Mouse (Mus musculus) heart, postnatal 36 days (tissue): ENCODE measurements at regions not wholly inside any gene's neighbourhood (a gene's known extent, or its start where the extent isn't known, plus 50 kb on each side); places are given as distances from the start of the nearest gene placed in this dataset.

Experiments
- DNase-seq, 2 experiments: peaks; one replicate each; pipeline ENCODE4 v3.0.0; 2021 to 2022
- intact Hi-C: fragments of 180-260 bp; cut with DNase I; formaldehyde crosslinking; loops from one replicate; pipeline ENCODE4 v1.15.1; 2025

GRCm38 (mm10) chr10:19412926-19413325 is 56.6 kb downstream of the Olig3 start:
- DNase-seq = no peak
- intact Hi-C loops = no loop called here

GRCm38 (mm10) chr10:19413935-19414334 is 57.6 kb downstream of the Olig3 start:
- DNase-seq = no peak
- intact Hi-C loops = no loop called here

GRCm38 (mm10) chr10:19414834-19415233 is 58.5 kb downstream of the Olig3 start:
- intact Hi-C loops = no loop called here
- no peak for DNase-seq

- intact Hi-C loops = no loop called here
- DNase-seq = no peak
Measured at GRCm38 (mm10) chr10:19424030-19424429, 67.7 kb downstream of the Olig3 start.

GRCm38 (mm10) chr10:19424961-19425360 is 68.6 kb downstream of the Olig3 start:
- no peak for DNase-seq
- intact Hi-C loops = no loop called here

GRCm38 (mm10) chr10:19426835-19427234 is 70.5 kb downstream of the Olig3 start:
- no peak for DNase-seq
- intact Hi-C loops = no loop called here

GRCm38 (mm10) chr10:19432515-19432914 is 76.2 kb downstream of the Olig3 start:
- DNase-seq = no peak
- intact Hi-C loops = no loop called here

- intact Hi-C loops = no loop called here
- DNase-seq = no peak
Measured at GRCm38 (mm10) chr10:19434661-19435060, 78.3 kb downstream of the Olig3 start.

- no peak for DNase-seq
- intact Hi-C loops = no loop called here
Measured at GRCm38 (mm10) chr10:19441807-19442206, 85.5 kb downstream of the Olig3 start.

- intact Hi-C loops = no loop called here
- DNase-seq = no peak
Measured at GRCm38 (mm10) chr10:19443516-19443915, 87.2 kb downstream of the Olig3 start.

GRCm38 (mm10) chr10:19448838-19449559 is 92.7 kb downstream of the Olig3 start:
- intact Hi-C loops = no loop called here
- DNase-seq = no peak

- no peak for DNase-seq
- intact Hi-C loops = no loop called here
Measured at GRCm38 (mm10) chr10:19459053-19459452, 102.7 kb downstream of the Olig3 start.

GRCm38 (mm10) chr10:19459709-19460108 is 103.4 kb downstream of the Olig3 start:
- no peak for DNase-seq
- intact Hi-C loops = no loop called here

GRCm38 (mm10) chr10:19460164-19460563 is 103.8 kb downstream of the Olig3 start:
- DNase-seq = no peak
- intact Hi-C loops = no loop called here

GRCm38 (mm10) chr10:19463800-19464199 is 107.5 kb downstream of the Olig3 start:
- intact Hi-C loops = no loop called here
- DNase-seq = no peak

- no peak for DNase-seq
- intact Hi-C loops = no loop called here
Measured at GRCm38 (mm10) chr10:19464504-19464903, 108.2 kb downstream of the Olig3 start.

GRCm38 (mm10) chr10:19471349-19472040 is 115.2 kb downstream of the Olig3 start:
- peak in 1 of 2 experiments; percentile 19 for DNase-seq
- intact Hi-C loops = no loop called here

GRCm38 (mm10) chr10:19472066-19472465 is 115.7 kb downstream of the Olig3 start:
- intact Hi-C loops = no loop called here
- no peak for DNase-seq

GRCm38 (mm10) chr10:19472949-19473535 is 116.7 kb downstream of the Olig3 start:
- intact Hi-C loops = no loop called here
- no peak for DNase-seq

- no peak for DNase-seq
- intact Hi-C loops = no loop called here
Measured at GRCm38 (mm10) chr10:19485537-19486135, 106.1 kb upstream of the Ifngr1 start.

GRCm38 (mm10) chr10:19490500-19490899 is 101.2 kb upstream of the Ifngr1 start:
- intact Hi-C loops = loop anchor here (5.0 kb wide), 1 partner anchor 402 kb away; no protein-coding TSS in a partner anchor
- DNase-seq = no peak
